Mouse (Mus musculus) erythroblast, embryonic 14.5 days (primary cell): ENCODE data around the gene Mgat3.

ENCODE experiments used
- GATA1 ChIP-seq: IDR thresholded peaks from 2 replicates; pipeline ENCODE4 v1.6.1; 2012; ENCODE audit warnings: low read length, inconsistent platforms, mixed read lengths
- TAL1 ChIP-seq: IDR thresholded peaks from 3 replicates; pipeline ENCODE4 v1.6.1; 2012; ENCODE audit warnings: low read length, inconsistent platforms, mixed read lengths

DNA sequence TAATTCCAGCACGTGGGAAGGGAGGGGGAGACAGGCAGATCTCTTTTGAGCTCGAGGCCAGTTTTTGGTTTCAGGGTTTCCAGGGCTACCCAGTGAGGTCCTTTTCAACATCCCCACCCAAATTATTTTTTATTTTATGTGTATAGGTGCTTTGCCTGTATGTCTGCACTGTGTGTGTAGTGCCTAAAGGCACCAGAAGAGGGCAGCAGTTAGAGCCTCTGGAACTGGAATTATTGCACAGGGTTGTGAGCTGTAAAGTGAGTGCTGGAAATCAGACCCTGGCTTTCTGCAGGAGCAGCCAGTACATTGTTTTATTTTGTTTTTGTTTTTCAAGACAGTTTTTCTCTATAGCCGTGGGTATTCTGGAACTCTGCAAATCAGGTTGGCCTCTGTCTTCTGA is 31.4 kb upstream of the Mgat3 start:
- TF ChIP-seq TAL1 (no peak), GATA1 (no peak)
